Mouse (Mus musculus): Measurements from ENCODE around the gene Samd1. TPM values are rescaled to one million over a fixed set of nuclear protein-coding genes. Genes with fewer than 3 reads are reported as not detected.

Gene Samd1
- polyA plus RNA-seq, 1 experiment from 2014 or later: 4.2 TPM

DNA sequence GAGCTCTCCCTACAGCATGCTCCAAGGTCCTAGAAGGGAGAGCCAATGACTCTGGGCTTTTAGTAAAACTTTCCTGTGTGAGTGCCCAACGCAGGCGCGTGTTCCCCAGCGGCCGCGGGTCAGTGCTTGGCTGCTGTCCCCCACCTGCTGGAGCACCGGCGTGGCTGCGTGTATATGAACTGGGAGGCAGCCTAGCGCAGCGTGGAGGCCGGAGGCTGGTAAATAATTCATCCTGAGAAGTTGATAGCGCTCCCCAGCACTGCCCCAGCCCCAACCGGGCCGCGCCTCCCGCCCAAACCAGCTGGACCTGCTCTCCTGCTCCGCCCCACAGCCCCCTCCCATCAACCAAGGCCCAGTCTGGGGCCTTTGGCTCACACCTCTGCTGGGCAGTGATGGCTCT, 23.6 kb downstream of the Samd1 start, which contains the start of gene Palm3:
Gene Palm3 (plus strand): TSS at position 376 of the 400 bp plus-strand sequence.
- peak; percentile 37 for TF ChIP-seq CTCF (IDR thresholded peaks at IDR 0.05; ENCODE audit: low read depth)
- TF ChIP-seq EP300 (optimal IDR thresholded peaks at IDR 0.05): no peak
- Histone ChIP-seq H3K27me3 (ENCODE audit: control insufficient read depth, insufficient read depth, low read length) (peaks cover 2% of the 10 kb centered on the region; the same call in 1 of the 2 replicates), H3K36me3 (ENCODE audit: control insufficient read depth, insufficient read depth, low read length) (no peaks in the 10 kb centered on the region), H3K4me1 (replicated peaks; ENCODE audit: control insufficient read depth, insufficient read depth) (peaks cover 13% of the 10 kb centered on the region), H3K9ac (ENCODE audit: low read length) (peak within 1 kb of the TSS; percentile 18; the same call in 1 of the 2 replicates), H3K9me3 (ENCODE audit: control insufficient read depth, low read length) (no peaks in the 10 kb centered on the region), H3K4me2 (replicated peaks; ENCODE audit: low read depth) (peak within 1 kb of the TSS; percentile 27), H3K27ac (replicated peaks) (no peak within 1 kb of the TSS), H3K4me3 (ENCODE audit: low read depth, low read length) (no peak within 1 kb of the TSS)
- peak; percentile 84 for DNase-seq (ENCODE audit: low spot score)
- WGBS: 13% methylated on average over 18 of the region's 18 CpGs
- ATAC-seq (ENCODE audit: low FRiP score, low TSS enrichment): peak; percentile 70

DNA sequence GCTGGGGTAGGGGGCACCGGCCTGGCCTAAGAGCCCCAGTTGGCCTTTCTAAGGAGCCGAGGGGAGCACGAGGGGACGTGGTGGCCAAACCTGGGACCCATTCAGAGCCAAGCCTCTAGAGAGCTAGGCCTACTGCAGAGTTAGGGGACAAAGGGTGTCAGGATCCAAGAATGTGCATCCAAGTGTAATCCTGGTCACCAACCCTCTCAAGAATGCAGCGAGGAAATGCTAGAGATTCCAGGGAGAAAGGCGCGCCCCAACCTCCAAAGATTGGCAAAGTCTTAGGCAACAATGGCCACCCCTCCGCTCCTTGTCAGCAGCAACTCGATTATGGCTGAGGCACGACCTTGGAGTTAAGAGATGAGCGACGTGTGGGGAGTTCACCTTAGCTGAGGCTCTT, 24.1 kb downstream of the Samd1 start:
- no peak overlapping the region for H3K4me3 ChIP-seq (ENCODE audit: low read depth, low read length)
- no peak overlapping the region for H3K4me2 ChIP-seq (replicated peaks; ENCODE audit: low read depth)
- H3K9ac ChIP-seq (ENCODE audit: low read length): peak overlapping the region; percentile 18; the same call in 1 of the 2 replicates
- ATAC-seq (ENCODE audit: low FRiP score, low TSS enrichment): 0 out of 2 replicates have a peak, but pooled peaks have one; percentile 2
- H3K27me3 ChIP-seq (ENCODE audit: control insufficient read depth, insufficient read depth, low read length): peaks cover 2% of the 10 kb centered on the region; the same call in 1 of the 2 replicates
- H3K4me1 ChIP-seq (replicated peaks; ENCODE audit: control insufficient read depth, insufficient read depth): peaks cover 13% of the 10 kb centered on the region
- TF ChIP-seq CTCF (IDR thresholded peaks at IDR 0.05; ENCODE audit: low read depth): no peak
- no peak for TF ChIP-seq EP300 (optimal IDR thresholded peaks at IDR 0.05)
- no peak overlapping the region for H3K27ac ChIP-seq (replicated peaks)
- H3K9me3 ChIP-seq (ENCODE audit: control insufficient read depth, low read length): no peaks in the 10 kb centered on the region
- WGBS: 47% methylated on average over 12 of the region's 12 CpGs
- DNase-seq (ENCODE audit: low spot score): no peak
- no peaks in the 10 kb centered on the region for H3K36me3 ChIP-seq (ENCODE audit: control insufficient read depth, insufficient read depth, low read length)

DNA sequence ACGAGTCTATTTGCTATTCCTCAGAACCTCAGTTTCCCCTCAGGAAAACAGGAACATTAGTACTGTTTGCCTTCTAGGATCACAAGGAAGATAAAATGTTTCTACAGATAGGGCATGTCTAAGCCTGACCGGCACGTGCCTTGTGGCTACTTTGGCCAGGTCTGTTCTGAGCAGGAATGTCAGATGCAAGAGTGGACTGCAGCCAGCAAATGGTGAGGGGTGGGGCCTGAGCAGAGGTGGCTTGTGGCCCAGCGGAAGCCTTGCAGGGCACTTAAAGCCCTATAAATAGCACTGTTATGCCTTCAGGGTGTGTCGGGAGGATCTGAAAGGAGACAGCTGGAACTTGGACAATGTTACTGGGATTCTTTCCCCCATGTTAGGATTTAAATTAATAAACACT, 25.6 kb downstream of the Samd1 start:
- no peak overlapping the region for H3K9ac ChIP-seq (ENCODE audit: low read length)
- no peaks in the 10 kb centered on the region for H3K36me3 ChIP-seq (ENCODE audit: control insufficient read depth, insufficient read depth, low read length)
- no peak overlapping the region for H3K4me2 ChIP-seq (replicated peaks; ENCODE audit: low read depth)
- TF ChIP-seq EP300 (optimal IDR thresholded peaks at IDR 0.05) (no peak), CTCF (IDR thresholded peaks at IDR 0.05; ENCODE audit: low read depth) (no peak)
- ATAC-seq (ENCODE audit: low FRiP score, low TSS enrichment) (no peak), DNase-seq (ENCODE audit: low spot score) (peak; percentile 46)
- no peak overlapping the region for H3K27ac ChIP-seq (replicated peaks)
- WGBS: 2% methylated on average over 5 of the region's 5 CpGs
- no peaks in the 10 kb centered on the region for H3K9me3 ChIP-seq (ENCODE audit: control insufficient read depth, low read length)
- no peak overlapping the region for H3K4me3 ChIP-seq (ENCODE audit: low read depth, low read length)
- H3K4me1 ChIP-seq (replicated peaks; ENCODE audit: control insufficient read depth, insufficient read depth): peaks cover 13% of the 10 kb centered on the region
- peaks cover 2% of the 10 kb centered on the region; the same call in 1 of the 2 replicates for H3K27me3 ChIP-seq (ENCODE audit: control insufficient read depth, insufficient read depth, low read length)

DNA sequence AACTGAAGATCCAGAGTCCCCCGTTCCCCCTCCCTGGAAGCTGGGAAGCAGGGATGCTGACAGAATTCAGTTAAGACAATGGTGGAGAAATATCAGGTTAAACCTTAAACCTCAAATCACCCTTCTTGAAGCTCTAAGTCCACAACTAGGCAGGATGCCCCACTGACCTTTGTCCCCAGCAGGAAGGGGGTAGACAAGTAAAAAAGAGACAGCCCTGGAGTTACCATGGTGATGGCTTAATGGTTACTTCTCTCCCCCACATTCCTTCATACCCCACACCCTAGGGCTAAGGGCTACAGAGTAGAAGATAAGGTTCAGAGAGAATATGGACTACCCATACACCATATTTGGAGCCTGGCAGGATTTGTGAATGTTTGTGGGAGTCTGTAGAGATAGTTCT, 26.2 kb downstream of the Samd1 start:
- Histone ChIP-seq H3K4me1 (replicated peaks; ENCODE audit: control insufficient read depth, insufficient read depth) (peaks cover 13% of the 10 kb centered on the region), H3K4me2 (replicated peaks; ENCODE audit: low read depth) (no peak overlapping the region), H3K27ac (replicated peaks) (no peak overlapping the region), H3K9me3 (ENCODE audit: control insufficient read depth, low read length) (no peaks in the 10 kb centered on the region), H3K27me3 (ENCODE audit: control insufficient read depth, insufficient read depth, low read length) (peaks cover 2% of the 10 kb centered on the region; the same call in 1 of the 2 replicates), H3K36me3 (ENCODE audit: control insufficient read depth, insufficient read depth, low read length) (no peaks in the 10 kb centered on the region), H3K9ac (ENCODE audit: low read length) (no peak overlapping the region), H3K4me3 (ENCODE audit: low read depth, low read length) (no peak overlapping the region)
- TF ChIP-seq CTCF (IDR thresholded peaks at IDR 0.05; ENCODE audit: low read depth) (no peak), EP300 (optimal IDR thresholded peaks at IDR 0.05) (no peak)
- ATAC-seq (ENCODE audit: low FRiP score, low TSS enrichment) (no peak), DNase-seq (ENCODE audit: low spot score) (no peak)
- 71% methylated on average over 1 of the region's 1 CpGs for WGBS

DNA sequence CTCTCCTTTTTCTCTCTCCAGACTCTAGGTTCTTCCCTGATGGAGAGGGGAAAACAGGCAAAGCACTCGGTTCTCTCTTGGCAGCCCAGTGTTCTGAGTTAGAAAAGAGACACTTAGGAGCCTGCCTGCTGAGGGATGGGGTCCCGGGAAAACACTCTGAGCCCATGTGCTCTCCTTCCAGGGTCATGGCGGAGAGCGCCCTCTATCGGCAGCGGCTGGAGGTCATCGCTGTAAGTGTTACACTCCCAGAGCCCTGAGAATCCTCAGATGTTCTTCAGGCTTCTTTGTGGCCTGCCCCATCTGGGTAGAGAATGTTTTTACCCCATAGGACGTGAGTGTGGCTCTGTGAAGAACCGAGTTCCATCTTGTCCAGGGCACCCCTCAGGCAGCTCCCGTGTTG, 26.7 kb downstream of the Samd1 start:
- Histone ChIP-seq H3K27ac (replicated peaks) (no peak overlapping the region), H3K9me3 (ENCODE audit: control insufficient read depth, low read length) (no peaks in the 10 kb centered on the region), H3K9ac (ENCODE audit: low read length) (no peak overlapping the region), H3K27me3 (ENCODE audit: control insufficient read depth, insufficient read depth, low read length) (peaks cover 2% of the 10 kb centered on the region; the same call in 1 of the 2 replicates), H3K4me1 (replicated peaks; ENCODE audit: control insufficient read depth, insufficient read depth) (peaks cover 13% of the 10 kb centered on the region), H3K36me3 (ENCODE audit: control insufficient read depth, insufficient read depth, low read length) (no peaks in the 10 kb centered on the region), H3K4me2 (replicated peaks; ENCODE audit: low read depth) (no peak overlapping the region), H3K4me3 (ENCODE audit: low read depth, low read length) (no peak overlapping the region)
- ATAC-seq (ENCODE audit: low FRiP score, low TSS enrichment) (no peak), DNase-seq (ENCODE audit: low spot score) (peak; percentile 65)
- no peak for TF ChIP-seq EP300 (optimal IDR thresholded peaks at IDR 0.05)
- TF ChIP-seq CTCF (IDR thresholded peaks at IDR 0.05; ENCODE audit: low read depth): peak; percentile 75
- 18% methylated on average over 10 of the region's 10 CpGs for WGBS

DNA sequence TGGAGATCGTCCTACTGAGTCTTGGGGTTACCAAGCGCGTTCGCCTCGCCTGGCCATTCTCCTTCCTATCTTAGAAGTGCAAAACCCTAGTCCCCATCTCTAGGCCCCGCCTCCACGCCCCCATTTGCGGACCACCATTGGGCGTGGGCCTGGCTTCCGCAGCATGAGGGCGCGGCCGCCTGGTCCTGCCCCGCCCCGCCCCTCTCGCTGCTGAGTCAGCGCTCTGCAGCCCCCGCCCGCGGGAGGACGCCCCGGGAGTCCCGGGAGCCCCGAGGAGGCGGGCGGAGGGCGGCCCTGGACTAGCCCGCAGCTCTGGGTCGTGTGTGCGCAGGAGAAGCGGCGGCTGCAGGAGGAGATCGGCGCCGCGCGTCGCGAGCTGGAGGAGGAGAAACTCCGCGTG, 28.4 kb downstream of the Samd1 start:
- ATAC-seq (ENCODE audit: low FRiP score, low TSS enrichment): peak; percentile 55; the same call in 1 of the 2 replicates
- Histone ChIP-seq H3K27me3 (ENCODE audit: control insufficient read depth, insufficient read depth, low read length) (peaks cover 2% of the 10 kb centered on the region; the same call in 1 of the 2 replicates), H3K4me1 (replicated peaks; ENCODE audit: control insufficient read depth, insufficient read depth) (peaks cover 13% of the 10 kb centered on the region), H3K4me3 (ENCODE audit: low read depth, low read length) (peak overlapping the region; percentile 40), H3K9ac (ENCODE audit: low read length) (peak overlapping the region; percentile 31; the same call in 1 of the 2 replicates), H3K4me2 (replicated peaks; ENCODE audit: low read depth) (peak overlapping the region; percentile 74), H3K27ac (replicated peaks) (no peak overlapping the region), H3K36me3 (ENCODE audit: control insufficient read depth, insufficient read depth, low read length) (no peaks in the 10 kb centered on the region), H3K9me3 (ENCODE audit: control insufficient read depth, low read length) (no peaks in the 10 kb centered on the region)
- peak; percentile 71 for DNase-seq (ENCODE audit: low spot score)
- 2% methylated on average over 41 of the region's 41 CpGs for WGBS
- TF ChIP-seq CTCF (IDR thresholded peaks at IDR 0.05; ENCODE audit: low read depth): no peak

Data from stomach, postnatal 0 days (tissue).